Mouse (Mus musculus) neural tube, embryonic 14.5 days (tissue): ENCODE measurements around the gene Klhl26. TPM values are rescaled to one million over a fixed set of nuclear protein-coding genes. Genes with fewer than 3 reads are reported as not detected.

Experiments
- polyA plus RNA-seq: library from polyadenylated mRNA; unstranded; fragments of >200 nt; fragmentation: Nextera tagmentation; extraction: Ambion mirVana; gene quantifications from 2 replicates; pipeline ENCODE4 v1.2.1, GENCODE M21; 2014

Gene Klhl26
- polyA plus RNA-seq, 1 experiment from 2014 or later, result 29.4 TPM

Other genes with a start within 250 kb of the Klhl26 start
- 77.1 and 78.6 TPM in 2 replicates for gene Sugp2, start 242.7 kb downstream of the Klhl26 start, polyA plus RNA-seq
- gene Armc6, start 242.5 kb downstream of the Klhl26 start, polyA plus RNA-seq, result 95.5 and 106 TPM in 2 replicates
- 16.8 and 25.5 TPM in 2 replicates for gene Homer3, start 194.1 kb downstream of the Klhl26 start, polyA plus RNA-seq
- 44.5 and 45.9 TPM in 2 replicates for gene Ddx49, start 174.5 kb downstream of the Klhl26 start, polyA plus RNA-seq
- 285 and 327 TPM in 2 replicates for gene Cope, start 174.4 kb downstream of the Klhl26 start, polyA plus RNA-seq
- gene Cers1, start 161.2 kb downstream of the Klhl26 start, polyA plus RNA-seq, result 33.4 and 42.9 TPM in 2 replicates
- gene Gdf1, start 147.2 kb downstream of the Klhl26 start, polyA plus RNA-seq, result 2.1 and 7.5 TPM in 2 replicates
- gene Upf1, start 123.7 kb downstream of the Klhl26 start, polyA plus RNA-seq, result 14.4 and 15.0 TPM in 2 replicates
- gene Comp, start 103.4 kb downstream of the Klhl26 start, polyA plus RNA-seq, result 0.20 and 0.41 TPM in 2 replicates
- 48.2 and 55.9 TPM in 2 replicates for gene Crtc1, start 37.4 kb downstream of the Klhl26 start, polyA plus RNA-seq
- gene Tmem59l, start 10.4 kb upstream of the Klhl26 start, polyA plus RNA-seq, result 144 and 200 TPM in 2 replicates
- 5.3 and 10.0 TPM in 2 replicates for gene Crlf1, start 16.2 kb upstream of the Klhl26 start, polyA plus RNA-seq
- gene Rex1bd, start 29.8 kb upstream of the Klhl26 start, polyA plus RNA-seq, result 152 and 172 TPM in 2 replicates
- 734 and 750 TPM in 2 replicates for gene Uba52, start 33.8 kb upstream of the Klhl26 start, polyA plus RNA-seq
- 303 and 336 TPM in 2 replicates for gene Fkbp8, start 50.8 kb upstream of the Klhl26 start, polyA plus RNA-seq
- gene Kxd1, start 51.0 kb upstream of the Klhl26 start, polyA plus RNA-seq, result 50.2 and 51.9 TPM in 2 replicates
- gene Ell, start 62.5 kb upstream of the Klhl26 start, polyA plus RNA-seq, result 16.7 and 17.8 TPM in 2 replicates
- 65.5 and 73.3 TPM in 2 replicates for gene Isyna1, start 117.4 kb upstream of the Klhl26 start, polyA plus RNA-seq
- 163 and 240 TPM in 2 replicates for gene Ssbp4, start 131.9 kb upstream of the Klhl26 start, polyA plus RNA-seq
- gene Lrrc25, start 139.2 kb upstream of the Klhl26 start, polyA plus RNA-seq, result 0.20 and 1.8 TPM in 2 replicates
- 0.54 TPM in 1 of 2 replicates, not detected in the other for gene Gdf15, start 155.5 kb upstream of the Klhl26 start, polyA plus RNA-seq
- gene Pgpep1, start 183.4 kb upstream of the Klhl26 start, polyA plus RNA-seq, result 74.5 and 85.2 TPM in 2 replicates
- 193 and 194 TPM in 2 replicates for gene Lsm4, start 196.3 kb upstream of the Klhl26 start, polyA plus RNA-seq
- 115 and 119 TPM in 2 replicates for gene Jund, start 222.0 kb upstream of the Klhl26 start, polyA plus RNA-seq
- gene Iqcn, start 226.5 kb upstream of the Klhl26 start, polyA plus RNA-seq, result 0.13 TPM in 1 of 2 replicates, not detected in the other
- gene Gm3336, start 241.6 kb upstream of the Klhl26 start, polyA plus RNA-seq, result not detected in 2 replicates
- gene Pde4c, start 246.8 kb upstream of the Klhl26 start, polyA plus RNA-seq, result 0.10 and 0.27 TPM in 2 replicates